7 mouse cellular contexts compared by ENCODE assay signal in genomic region chr8:79680083-79680482, GRCm38 (mm10). TPM values are rescaled to one million over a fixed set of nuclear protein-coding genes. Genes with fewer than 3 reads are reported as not detected.
DNase-seq lines count a peak whose midpoint lies in the region; ATAC-seq lines count a peak whose summit lies in the region.
"Not testable (repeated sequence)": the region's sequence is repeated elsewhere in the genome, so short reads cannot be mapped to it uniquely, and the experiment has no call there.

No protein-coding gene starts in this region.

- H3K4me3 ChIP-seq in brown adipose tissue, adult 24 weeks (ENCODE audit: insufficient read depth, low read depth, low read length), result peak overlapping the region; percentile 58
- H3K4me3 ChIP-seq in heart, embryonic 16.5 days (ENCODE audit: low read length), result peak overlapping the region; percentile 54
- H3K4me3 ChIP-seq in intestine, embryonic 16.5 days (ENCODE audit: low read length), result peak overlapping the region; percentile 54
- H3K4me3 ChIP-seq in limb, embryonic 15.5 days, result peak overlapping the region; percentile 40
- peak overlapping the region; percentile 89 for H3K4me3 ChIP-seq in megakaryocyte, embryonic 14.5 days (replicated peaks)
- H3K4me3 ChIP-seq in neural tube, embryonic 14.5 days (ENCODE audit: low read depth, low read length), result not testable (repeated sequence)

- WGBS in heart, embryonic 16.5 days, result 36% methylated on average over 10 of the region's 10 CpGs
- WGBS in intestine, embryonic 16.5 days, result 45% methylated on average over 10 of the region's 10 CpGs
- 49% methylated on average over 10 of the region's 10 CpGs for WGBS in limb, embryonic 15.5 days
- WGBS in neural tube, embryonic 14.5 days, result 46% methylated on average over 10 of the region's 10 CpGs

- peak; percentile 3 for DNase-seq in fibroblast of lung, adult 2 months (ENCODE audit: low read depth)

- H3K36me3 ChIP-seq in heart, embryonic 16.5 days (ENCODE audit: control insufficient read depth, insufficient read depth), result peaks cover 12% of the 10 kb centered on the region
- H3K36me3 ChIP-seq in intestine, embryonic 16.5 days (ENCODE audit: control insufficient read depth, insufficient read depth, low read length), result not testable (repeated sequence)
- H3K36me3 ChIP-seq in limb, embryonic 15.5 days, result peaks cover 32% of the 10 kb centered on the region
- peaks cover 56% of the 10 kb centered on the region for H3K36me3 ChIP-seq in megakaryocyte, embryonic 14.5 days (replicated peaks; ENCODE audit: low read length)
- H3K36me3 ChIP-seq in neural tube, embryonic 14.5 days (ENCODE audit: control insufficient read depth, insufficient read depth, low read length), result peaks cover 24% of the 10 kb centered on the region

- H3K4me2 ChIP-seq in heart, embryonic 16.5 days (ENCODE audit: low read depth, low read length), result peak overlapping the region; percentile 63
- peak overlapping the region; percentile 69 for H3K4me2 ChIP-seq in intestine, embryonic 16.5 days (ENCODE audit: low read depth, low read length)
- H3K4me2 ChIP-seq in limb, embryonic 15.5 days, result peak overlapping the region; percentile 75
- peak overlapping the region; percentile 49; the same call in 1 of the 2 replicates for H3K4me2 ChIP-seq in neural tube, embryonic 14.5 days (ENCODE audit: low read depth, low read length)

- H3K9me3 ChIP-seq in heart, embryonic 16.5 days (replicated peaks; ENCODE audit: control insufficient read depth, low read length); intestine, embryonic 16.5 days (ENCODE audit: control insufficient read depth, low read length); limb, embryonic 15.5 days; megakaryocyte, embryonic 14.5 days; neural tube, embryonic 14.5 days (ENCODE audit: control insufficient read depth, low read length): not testable (repeated sequence)

- H3K27ac ChIP-seq in brown adipose tissue, adult 24 weeks (replicated peaks; ENCODE audit: low read depth, low read length); heart, embryonic 16.5 days (ENCODE audit: low read length); intestine, embryonic 16.5 days (ENCODE audit: low read length); limb, embryonic 15.5 days; neural tube, embryonic 14.5 days (ENCODE audit: low read depth, low read length): not testable (repeated sequence)

- H3K27me3 ChIP-seq in heart, embryonic 16.5 days (ENCODE audit: control insufficient read depth, insufficient read depth, low read length); intestine, embryonic 16.5 days (replicated peaks; ENCODE audit: control insufficient read depth, insufficient read depth, low read length); limb, embryonic 15.5 days; megakaryocyte, embryonic 14.5 days (replicated peaks); neural tube, embryonic 14.5 days (ENCODE audit: control insufficient read depth, insufficient read depth, low read length): not testable (repeated sequence)

- peak overlapping the region; percentile 57 for H3K9ac ChIP-seq in heart, embryonic 16.5 days (ENCODE audit: low read length)
- not testable (repeated sequence) for H3K9ac ChIP-seq in intestine, embryonic 16.5 days (ENCODE audit: low read depth, low read length); limb, embryonic 15.5 days; neural tube, embryonic 14.5 days (replicated peaks; ENCODE audit: low read depth, low read length)

- H3K4me1 ChIP-seq in brown adipose tissue, adult 24 weeks (ENCODE audit: control insufficient read depth, insufficient read depth, insufficient read length, low read length); heart, embryonic 16.5 days (ENCODE audit: control insufficient read depth, insufficient read depth, low read length); intestine, embryonic 16.5 days (ENCODE audit: control insufficient read depth, insufficient read depth, low read length); limb, embryonic 15.5 days; neural tube, embryonic 14.5 days (ENCODE audit: control insufficient read depth, insufficient read depth, low read length): not testable (repeated sequence)
- H3K4me1 ChIP-seq in megakaryocyte, embryonic 14.5 days, result peaks cover 43% of the 10 kb centered on the region

- not testable (repeated sequence) for ATAC-seq in heart, embryonic 16.5 days (replicated peaks; ENCODE audit: extremely low read depth, insufficient read depth, low FRiP score); intestine, embryonic 16.5 days; limb, embryonic 15.5 days (ENCODE audit: insufficient number of reproducible peaks, low FRiP score, low TSS enrichment, low read depth); neural tube, embryonic 14.5 days (ENCODE audit: low read depth)

RNA-seq across cellular contexts. Expression of gene Abce1, which starts 31.5 kb away (rescaled TPM):
- 49.3 and 50.6 TPM in 2 replicates for polyA plus RNA-seq in brown adipose tissue, adult 24 weeks (2012; ENCODE audit: insufficient read depth, insufficient read length, missing spikeins)
- 63.2 and 70.2 TPM in 2 replicates for polyA plus RNA-seq in heart, embryonic 16.5 days (2015; fragmentation: Nextera tagmentation; extraction: Ambion mirVana)
- polyA plus RNA-seq in intestine, embryonic 16.5 days (2015; fragmentation: Nextera tagmentation; extraction: Ambion mirVana), result 82.7 and 87.0 TPM in 2 replicates
- 88.7 and 92.6 TPM in 2 replicates for polyA plus RNA-seq in limb, embryonic 15.5 days (2015; fragmentation: Nextera tagmentation; extraction: Ambion mirVana)
- polyA plus RNA-seq in megakaryocyte, embryonic 14.5 days (2012; ENCODE audit: insufficient read depth, low replicate concordance), result 0.86 and 6.5 TPM in 2 replicates
- polyA plus RNA-seq in neural tube, embryonic 14.5 days (2014; fragmentation: Nextera tagmentation; extraction: Ambion mirVana), result 90.9 and 106 TPM in 2 replicates

RNA-seq across cellular contexts. Expression of gene Anapc10, which starts 31.5 kb away (rescaled TPM):
- polyA plus RNA-seq in brown adipose tissue, adult 24 weeks (2012; ENCODE audit: insufficient read depth, insufficient read length, missing spikeins), result 25.5 and 26.0 TPM in 2 replicates
- polyA plus RNA-seq in heart, embryonic 16.5 days (2015; fragmentation: Nextera tagmentation; extraction: Ambion mirVana), result 17.2 and 20.4 TPM in 2 replicates
- polyA plus RNA-seq in intestine, embryonic 16.5 days (2015; fragmentation: Nextera tagmentation; extraction: Ambion mirVana), result 24.4 and 27.5 TPM in 2 replicates
- polyA plus RNA-seq in limb, embryonic 15.5 days (2015; fragmentation: Nextera tagmentation; extraction: Ambion mirVana), result 30.9 and 31.5 TPM in 2 replicates
- 0.04 TPM in 1 of 2 replicates, not detected in the other for polyA plus RNA-seq in megakaryocyte, embryonic 14.5 days (2012; ENCODE audit: insufficient read depth, low replicate concordance)
- 37.0 and 39.2 TPM in 2 replicates for polyA plus RNA-seq in neural tube, embryonic 14.5 days (2014; fragmentation: Nextera tagmentation; extraction: Ambion mirVana)

RNA-seq across cellular contexts. Expression of gene Otud4, which starts 40.7 kb away (rescaled TPM):
- 13.0 and 20.6 TPM in 2 replicates for polyA plus RNA-seq in brown adipose tissue, adult 24 weeks (2012; ENCODE audit: insufficient read depth, insufficient read length, missing spikeins)
- polyA plus RNA-seq in heart, embryonic 16.5 days (2015; fragmentation: Nextera tagmentation; extraction: Ambion mirVana), result 11.8 and 14.4 TPM in 2 replicates
- 8.4 and 8.6 TPM in 2 replicates for polyA plus RNA-seq in intestine, embryonic 16.5 days (2015; fragmentation: Nextera tagmentation; extraction: Ambion mirVana)
- polyA plus RNA-seq in limb, embryonic 15.5 days (2015; fragmentation: Nextera tagmentation; extraction: Ambion mirVana), result 9.5 and 11.8 TPM in 2 replicates
- 0.46 and 0.87 TPM in 2 replicates for polyA plus RNA-seq in megakaryocyte, embryonic 14.5 days (2012; ENCODE audit: insufficient read depth, low replicate concordance)
- 21.1 and 21.8 TPM in 2 replicates for polyA plus RNA-seq in neural tube, embryonic 14.5 days (2014; fragmentation: Nextera tagmentation; extraction: Ambion mirVana)

Comparison
In these comparisons a context has a peak if more than half of its experiments do, and no peak if none do; other contexts are left out.
1. RNA of gene Anapc10, which starts 31.5 kb away (polyA plus RNA-seq): 37.0 to 39.2 TPM in neural tube, embryonic 14.5 days, 30.9 to 31.5 TPM in limb, embryonic 15.5 days, 25.5 to 26.0 TPM in brown adipose tissue, adult 24 weeks, 24.4 to 27.5 TPM in intestine, embryonic 16.5 days and 17.2 to 20.4 TPM in heart, embryonic 16.5 days; 0.04 TPM in megakaryocyte, embryonic 14.5 days; every median in the first group is over 10 times any median in the second.
2. Peak in every context shown above with its lines, with median percentiles within 50 percentile points of each other: H3K4me2 ChIP-seq.